Mouse (Mus musculus): Measurements from ENCODE around the gene Nos1ap.

Gene Nos1ap

GRCm38 (mm10) chr1:170299496-170299895, 290.2 kb downstream of the Nos1ap start:
- no peak for DNase-seq (ENCODE audit: low spot score in 2 of 2)

- peak in 1 of 2 experiments; percentile 35 for DNase-seq (ENCODE audit: low spot score in 2 of 2)
Measured at GRCm38 (mm10) chr1:170294786-170295570, 294.7 kb downstream of the Nos1ap start.

GRCm38 (mm10) chr1:170293257-170293656, 296.4 kb downstream of the Nos1ap start:
- DNase-seq (ENCODE audit: low spot score in 2 of 2), result no peak

GRCm38 (mm10) chr1:170292239-170292951, 297.3 kb downstream of the Nos1ap start:
- DNase-seq (ENCODE audit: low spot score in 2 of 2), result peak; percentile 31 to 82

- no peak for DNase-seq (ENCODE audit: low spot score in 2 of 2)
Measured at GRCm38 (mm10) chr1:170282415-170283129, 307.1 kb downstream of the Nos1ap start.

- DNase-seq (ENCODE audit: low spot score in 2 of 2), result no peak
Measured at GRCm38 (mm10) chr1:170277016-170277415, 312.6 kb downstream of the Nos1ap start, which contains the start of gene Sh2d1b1. Sh2d1b1 (plus strand) TSS chr1:170277320.

- no peak for DNase-seq (ENCODE audit: low spot score in 2 of 2)
Measured at GRCm38 (mm10) chr1:170273252-170273651, 316.4 kb downstream of the Nos1ap start.

GRCm38 (mm10) chr1:170270696-170271095, 319.0 kb downstream of the Nos1ap start:
- no peak for DNase-seq (ENCODE audit: low spot score in 2 of 2)

GRCm38 (mm10) chr1:170270281-170270680, 319.4 kb downstream of the Nos1ap start:
- DNase-seq (ENCODE audit: low spot score in 2 of 2), result no peak

GRCm38 (mm10) chr1:170255560-170255910, 334.1 kb downstream of the Nos1ap start:
- peak; percentile 64 to 88 for DNase-seq (ENCODE audit: low spot score in 2 of 2)

GRCm38 (mm10) chr1:170254893-170255559, 334.6 kb downstream of the Nos1ap start:
- peak in 1 of 2 experiments; percentile 0 for DNase-seq (ENCODE audit: low spot score in 2 of 2)
